Mouse (Mus musculus): ENCODE measurements around the gene Clcnka. TPM values are rescaled to one million over a fixed set of nuclear protein-coding genes. Genes with fewer than 3 reads are reported as not detected.

The Clcnka gene
- polyA plus RNA-seq, 1 experiment from 2014 or later, result 0.27 TPM

DNA sequence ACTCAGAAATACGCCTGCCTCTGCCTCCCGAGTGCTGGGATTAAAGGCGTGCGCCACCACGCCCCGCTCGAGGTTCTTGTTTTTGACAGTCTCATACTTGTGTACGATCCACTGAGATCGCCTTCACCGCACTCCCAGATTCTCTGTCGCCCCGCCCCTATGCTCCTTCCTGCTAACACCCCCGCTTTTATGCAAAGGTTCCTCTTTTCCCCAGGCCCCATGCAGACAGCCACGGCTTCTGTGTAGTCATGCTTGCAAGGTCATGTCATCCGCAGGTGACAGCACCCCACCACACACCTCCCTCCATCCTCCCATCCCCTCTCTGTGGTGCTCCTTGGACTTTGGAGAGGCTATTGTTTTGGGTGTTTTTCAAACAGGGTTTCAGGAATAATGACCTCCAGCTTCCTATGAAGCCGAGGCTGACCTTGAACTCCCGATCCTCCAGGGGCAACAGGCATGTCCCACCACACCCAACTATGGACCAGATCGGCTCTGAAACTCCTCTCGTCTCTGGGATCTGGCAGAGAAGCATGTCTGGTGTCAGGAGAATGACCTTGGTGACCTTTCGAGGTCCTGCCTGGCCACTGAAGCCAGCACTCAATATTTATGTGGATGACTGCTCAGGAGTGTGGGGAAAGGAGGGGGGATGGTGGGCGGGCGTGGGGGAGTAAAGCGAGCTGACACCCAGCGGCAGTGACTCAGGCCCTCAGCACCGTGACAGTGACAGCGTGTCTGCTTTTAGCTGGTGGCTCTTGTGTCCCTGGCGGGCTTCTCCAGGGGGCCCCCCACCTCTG lies 21.1 kb upstream of the Clcnka start:
- ATAC-seq (replicated peaks; ENCODE audit: insufficient number of reproducible peaks, low FRiP score, low TSS enrichment, low read depth), result no peak
- H3K9me3 ChIP-seq (replicated peaks; ENCODE audit: control insufficient read depth, low read length), result no peaks in the 10 kb centered on the region
- H3K27me3 ChIP-seq (ENCODE audit: control insufficient read depth, insufficient read depth, low read length), result no peaks in the 10 kb centered on the region
- no peak overlapping the region for H3K4me3 ChIP-seq (ENCODE audit: low read depth, low read length)
- no peak overlapping the region for H3K9ac ChIP-seq (replicated peaks; ENCODE audit: low read length)
- no peak overlapping the region for H3K27ac ChIP-seq (replicated peaks; ENCODE audit: low read depth, low read length)
- no peaks in the 10 kb centered on the region for H3K4me1 ChIP-seq (ENCODE audit: control insufficient read depth, insufficient read depth, low read length)
- no peak overlapping the region for H3K4me2 ChIP-seq (ENCODE audit: low read depth, low read length)
- H3K36me3 ChIP-seq (replicated peaks; ENCODE audit: control insufficient read depth, insufficient read depth, low read depth, low read length), result no peaks in the 10 kb centered on the region
- 65% methylated on average over 27 of the region's 27 CpGs for WGBS
- no peak for DNase-seq (ENCODE audit: low spot score)

DNA sequence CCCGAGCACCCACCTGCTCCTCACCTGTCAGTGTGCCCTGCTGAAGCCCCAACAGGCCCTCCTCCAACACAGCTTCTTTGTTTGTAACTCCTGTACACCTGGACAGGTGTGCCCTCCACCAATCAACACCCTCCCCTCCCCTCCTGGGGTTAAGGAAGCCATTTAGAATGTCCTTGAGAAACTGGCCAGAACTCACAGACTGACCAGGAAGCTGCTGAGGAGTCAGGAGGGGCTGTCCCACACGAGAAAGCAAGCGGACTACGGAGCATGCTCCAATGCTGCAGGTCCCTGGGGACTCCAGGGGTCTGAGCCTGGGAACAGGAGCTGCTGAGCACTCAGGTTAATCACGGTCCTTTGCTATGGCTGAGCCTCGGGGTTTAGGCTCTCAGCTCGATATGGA lies 17.4 kb upstream of the Clcnka start, which contains the start of gene Clcnkb:
Gene Clcnkb, minus strand, starts transcription at position 91 of the 400 bp plus-strand sequence.
- H3K4me3 ChIP-seq (ENCODE audit: low read depth, low read length), result no peak within 1 kb of the TSS
- no peak within 1 kb of the TSS for H3K9ac ChIP-seq (replicated peaks; ENCODE audit: low read length)
- H3K27me3 ChIP-seq (ENCODE audit: control insufficient read depth, insufficient read depth, low read length), result no peaks in the 10 kb centered on the region
- ATAC-seq (replicated peaks; ENCODE audit: insufficient number of reproducible peaks, low FRiP score, low TSS enrichment, low read depth) (no peak), DNase-seq (ENCODE audit: low spot score) (no peak)
- 61% methylated on average over 7 of the region's 7 CpGs for WGBS
- H3K4me2 ChIP-seq (ENCODE audit: low read depth, low read length), result no peak within 1 kb of the TSS
- no peaks in the 10 kb centered on the region for H3K9me3 ChIP-seq (replicated peaks; ENCODE audit: control insufficient read depth, low read length)
- no peaks in the 10 kb centered on the region for H3K4me1 ChIP-seq (ENCODE audit: control insufficient read depth, insufficient read depth, low read length)
- H3K36me3 ChIP-seq (replicated peaks; ENCODE audit: control insufficient read depth, insufficient read depth, low read depth, low read length), result no peaks in the 10 kb centered on the region
- no peak within 1 kb of the TSS for H3K27ac ChIP-seq (replicated peaks; ENCODE audit: low read depth, low read length)

DNA sequence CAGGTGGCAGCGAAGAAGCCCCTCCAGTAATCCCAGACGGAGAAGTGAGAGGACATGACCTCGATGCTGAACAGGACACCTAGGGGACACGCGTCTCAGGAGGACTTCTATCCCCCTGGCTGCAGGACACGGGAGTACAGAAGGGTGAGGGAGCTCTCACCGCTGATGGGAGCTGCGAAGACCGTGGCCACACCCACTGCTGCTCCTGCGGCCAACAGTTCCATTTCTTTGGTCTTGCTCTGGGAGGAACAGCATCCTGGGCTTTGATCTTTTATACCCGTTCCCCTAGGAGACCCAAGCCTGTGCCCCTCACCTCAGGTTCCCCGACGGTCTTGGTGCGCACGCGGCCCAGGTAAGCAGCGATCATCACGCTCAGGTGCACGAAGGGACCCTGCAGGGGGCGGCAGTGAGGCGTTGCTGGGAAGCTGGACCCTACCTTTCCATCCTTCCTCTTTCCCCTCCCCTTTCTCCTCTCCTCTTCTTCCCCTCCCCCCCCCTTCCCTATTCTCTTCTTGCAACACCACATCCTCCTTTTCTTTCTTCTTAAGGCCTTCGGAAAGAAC lies 13.0 kb upstream of the Clcnka start:
- Histone ChIP-seq H3K4me2 (ENCODE audit: low read depth, low read length) (no peak overlapping the region), H3K27me3 (ENCODE audit: control insufficient read depth, insufficient read depth, low read length) (no peaks in the 10 kb centered on the region), H3K27ac (replicated peaks; ENCODE audit: low read depth, low read length) (no peak overlapping the region), H3K36me3 (replicated peaks; ENCODE audit: control insufficient read depth, insufficient read depth, low read depth, low read length) (no peaks in the 10 kb centered on the region), H3K4me1 (ENCODE audit: control insufficient read depth, insufficient read depth, low read length) (no peaks in the 10 kb centered on the region), H3K9me3 (replicated peaks; ENCODE audit: control insufficient read depth, low read length) (no peaks in the 10 kb centered on the region), H3K9ac (replicated peaks; ENCODE audit: low read length) (no peak overlapping the region), H3K4me3 (ENCODE audit: low read depth, low read length) (no peak overlapping the region)
- ATAC-seq (replicated peaks; ENCODE audit: insufficient number of reproducible peaks, low FRiP score, low TSS enrichment, low read depth) (no peak), DNase-seq (ENCODE audit: low spot score) (no peak)
- 18% methylated on average over 22 of the region's 22 CpGs for WGBS

DNA sequence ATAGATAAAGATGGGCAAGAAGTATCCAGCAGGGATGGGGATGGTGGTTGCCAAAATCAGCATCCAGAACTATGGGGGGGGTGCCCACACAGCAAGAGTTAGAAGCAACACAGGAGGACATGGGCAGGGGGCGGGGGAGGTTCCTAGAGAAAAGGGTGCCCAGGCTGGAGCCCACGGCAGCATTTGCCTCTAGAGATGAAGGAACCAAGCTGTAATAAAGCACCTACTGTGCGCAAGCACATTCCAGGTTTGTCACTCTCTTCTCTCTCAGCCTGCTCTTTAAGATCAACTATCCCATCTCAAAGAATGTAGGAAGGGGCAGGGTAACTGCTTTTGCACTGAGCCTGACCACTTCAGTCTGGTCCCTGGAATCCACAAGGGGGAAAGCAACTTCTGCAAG lies 10.1 kb upstream of the Clcnka start:
- Histone ChIP-seq H3K9ac (replicated peaks; ENCODE audit: low read length) (no peak overlapping the region), H3K36me3 (replicated peaks; ENCODE audit: control insufficient read depth, insufficient read depth, low read depth, low read length) (no peaks in the 10 kb centered on the region), H3K4me1 (ENCODE audit: control insufficient read depth, insufficient read depth, low read length) (no peaks in the 10 kb centered on the region; the same call in 1 of the 2 replicates), H3K4me3 (ENCODE audit: low read depth, low read length) (no peak overlapping the region), H3K27me3 (ENCODE audit: control insufficient read depth, insufficient read depth, low read length) (no peaks in the 10 kb centered on the region), H3K9me3 (replicated peaks; ENCODE audit: control insufficient read depth, low read length) (no peaks in the 10 kb centered on the region), H3K27ac (replicated peaks; ENCODE audit: low read depth, low read length) (no peak overlapping the region), H3K4me2 (ENCODE audit: low read depth, low read length) (no peak overlapping the region)
- 89% methylated on average over 3 of the region's 3 CpGs for WGBS
- DNase-seq (ENCODE audit: low spot score) (no peak), ATAC-seq (replicated peaks; ENCODE audit: insufficient number of reproducible peaks, low FRiP score, low TSS enrichment, low read depth) (no peak)

DNA sequence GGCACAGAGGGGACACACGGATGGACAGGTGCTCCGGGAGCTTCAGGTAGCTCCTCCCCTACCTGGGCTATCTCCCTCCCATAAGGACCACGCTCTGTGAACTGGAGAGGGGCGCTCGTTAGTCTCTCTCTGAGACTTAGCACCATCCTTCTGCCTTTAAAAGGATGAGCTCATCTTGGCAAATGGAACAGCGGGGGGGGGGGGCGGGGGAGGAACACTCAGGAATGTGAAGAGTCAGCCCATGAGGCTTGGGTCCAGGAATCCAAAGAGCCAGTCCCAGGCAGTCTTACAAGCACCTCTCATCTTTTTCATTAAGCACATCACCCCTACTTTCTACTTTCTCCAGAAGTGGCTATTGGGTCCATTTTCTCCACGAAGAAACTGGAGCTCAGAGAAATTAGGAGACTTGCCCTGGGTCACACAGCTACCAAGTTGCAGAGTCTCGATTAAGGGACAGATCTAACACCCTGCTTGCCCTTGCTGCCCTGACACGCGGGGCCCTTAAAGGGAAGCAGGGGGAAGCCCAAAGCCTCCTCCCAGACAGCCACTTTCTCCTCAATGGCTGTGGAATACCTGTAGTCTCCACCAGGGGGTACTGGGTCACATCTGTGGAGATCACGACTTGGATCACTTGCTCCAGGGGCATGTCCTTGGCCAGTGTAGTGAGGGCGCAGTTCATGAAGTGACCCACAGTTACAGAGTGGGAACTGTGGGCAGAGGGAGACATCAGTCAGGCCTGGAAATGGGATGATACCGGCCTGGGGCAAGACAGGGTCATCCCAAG lies 8.2 kb upstream of the Clcnka start:
- WGBS, result 46% methylated on average over 14 of the region's 14 CpGs
- no peak overlapping the region for H3K4me3 ChIP-seq (ENCODE audit: low read depth, low read length)
- no peaks in the 10 kb centered on the region for H3K36me3 ChIP-seq (replicated peaks; ENCODE audit: control insufficient read depth, insufficient read depth, low read depth, low read length)
- no peaks in the 10 kb centered on the region; the same call in 1 of the 2 replicates for H3K4me1 ChIP-seq (ENCODE audit: control insufficient read depth, insufficient read depth, low read length)
- H3K27ac ChIP-seq (replicated peaks; ENCODE audit: low read depth, low read length), result no peak overlapping the region
- no peaks in the 10 kb centered on the region for H3K27me3 ChIP-seq (ENCODE audit: control insufficient read depth, insufficient read depth, low read length)
- no peak overlapping the region for H3K9ac ChIP-seq (replicated peaks; ENCODE audit: low read length)
- DNase-seq (ENCODE audit: low spot score) (peak; percentile 54), ATAC-seq (replicated peaks; ENCODE audit: insufficient number of reproducible peaks, low FRiP score, low TSS enrichment, low read depth) (no peak)
- H3K9me3 ChIP-seq (replicated peaks; ENCODE audit: control insufficient read depth, low read length), result no peaks in the 10 kb centered on the region
- no peak overlapping the region for H3K4me2 ChIP-seq (ENCODE audit: low read depth, low read length)

DNA sequence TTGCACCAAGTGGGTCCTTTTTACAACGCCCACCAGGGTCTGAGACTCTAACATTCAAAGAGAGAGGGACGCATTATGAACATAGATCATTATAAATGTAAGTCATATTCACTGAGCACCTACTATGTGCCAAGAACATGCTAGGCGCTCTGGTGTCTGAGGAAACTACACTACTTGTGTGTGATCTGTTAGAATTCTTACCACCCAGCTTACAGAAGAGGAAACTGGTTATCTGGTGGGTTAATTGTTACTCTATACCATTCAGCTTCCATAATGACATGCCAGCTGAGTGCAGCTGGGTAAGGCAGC lies 6.7 kb upstream of the Clcnka start:
- Histone ChIP-seq H3K27me3 (ENCODE audit: control insufficient read depth, insufficient read depth, low read length) (no peaks in the 10 kb centered on the region), H3K4me1 (ENCODE audit: control insufficient read depth, insufficient read depth, low read length) (no peaks in the 10 kb centered on the region; the same call in 1 of the 2 replicates), H3K36me3 (replicated peaks; ENCODE audit: control insufficient read depth, insufficient read depth, low read depth, low read length) (no peaks in the 10 kb centered on the region), H3K4me3 (ENCODE audit: low read depth, low read length) (no peak overlapping the region), H3K9ac (replicated peaks; ENCODE audit: low read length) (no peak overlapping the region), H3K9me3 (replicated peaks; ENCODE audit: control insufficient read depth, low read length) (no peaks in the 10 kb centered on the region), H3K27ac (replicated peaks; ENCODE audit: low read depth, low read length) (no peak overlapping the region), H3K4me2 (ENCODE audit: low read depth, low read length) (no peak overlapping the region)
- 84% methylated on average over 3 of the region's 3 CpGs for WGBS
- ATAC-seq (replicated peaks; ENCODE audit: insufficient number of reproducible peaks, low FRiP score, low TSS enrichment, low read depth), result no peak
- DNase-seq (ENCODE audit: low spot score), result no peak

DNA sequence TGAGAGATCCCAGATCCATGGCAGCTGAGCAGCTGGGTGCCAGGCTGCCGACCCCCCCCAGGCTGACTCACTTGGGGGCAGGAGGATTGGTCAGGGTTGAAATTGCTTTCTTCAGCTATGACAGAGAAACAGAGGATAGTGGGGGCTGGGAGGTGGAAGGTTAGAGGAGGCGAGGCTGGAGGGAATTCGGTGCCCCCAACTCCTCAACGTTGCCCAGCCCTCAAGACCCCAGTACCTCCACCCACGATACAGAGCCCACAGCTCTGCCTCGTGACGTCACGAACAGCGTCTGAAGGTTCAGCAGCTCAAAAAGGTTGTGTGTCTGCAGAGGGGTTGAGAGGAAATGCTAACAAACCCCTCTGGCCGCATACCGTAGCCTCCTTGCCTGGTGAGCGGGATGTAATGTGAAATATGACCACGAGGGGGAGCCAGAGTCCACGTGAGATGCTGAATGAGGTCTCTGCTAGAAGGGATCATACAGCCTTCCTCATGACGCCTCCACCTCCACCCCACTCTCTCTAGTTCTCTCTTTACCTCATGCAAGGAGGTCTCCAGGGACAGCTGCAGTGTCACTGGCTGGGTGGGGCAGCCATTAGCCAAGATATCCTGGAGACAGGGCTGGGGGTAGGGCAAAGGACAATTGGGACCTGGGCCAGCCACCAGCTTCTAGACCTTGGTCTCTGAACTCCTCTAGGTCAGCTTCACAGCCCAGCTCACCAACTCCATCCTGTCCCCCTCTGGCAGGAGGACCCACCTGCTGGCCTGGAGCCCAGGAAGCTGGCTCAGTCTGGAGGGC lies 6.2 kb upstream of the Clcnka start:
- WGBS, result 14% methylated on average over 15 of the region's 15 CpGs
- Histone ChIP-seq H3K4me3 (ENCODE audit: low read depth, low read length) (no peak overlapping the region), H3K4me2 (ENCODE audit: low read depth, low read length) (peak overlapping the region; percentile 21; the same call in 1 of the 2 replicates), H3K27ac (replicated peaks; ENCODE audit: low read depth, low read length) (no peak overlapping the region), H3K27me3 (ENCODE audit: control insufficient read depth, insufficient read depth, low read length) (no peaks in the 10 kb centered on the region), H3K36me3 (replicated peaks; ENCODE audit: control insufficient read depth, insufficient read depth, low read depth, low read length) (no peaks in the 10 kb centered on the region), H3K9me3 (replicated peaks; ENCODE audit: control insufficient read depth, low read length) (no peaks in the 10 kb centered on the region), H3K4me1 (ENCODE audit: control insufficient read depth, insufficient read depth, low read length) (no peaks in the 10 kb centered on the region; the same call in 1 of the 2 replicates), H3K9ac (replicated peaks; ENCODE audit: low read length) (no peak overlapping the region; the same call in 1 of the 2 replicates)
- ATAC-seq (replicated peaks; ENCODE audit: insufficient number of reproducible peaks, low FRiP score, low TSS enrichment, low read depth) (peak; percentile 60; the same call in 1 of the 2 replicates), DNase-seq (ENCODE audit: low spot score) (peak; percentile 90)
